Mouse (Mus musculus) stomach, postnatal 0 days (tissue): ENCODE data around the gene Gsn.

Experiments used
- CTCF ChIP-seq: IDR thresholded peaks from 2 replicates; pipeline ENCODE4 v1.5.1; 2016; ENCODE audit warnings: antibody characterized with exemption, low read depth, mild to moderate bottlenecking, moderate library complexity
- EP300 ChIP-seq: optimal IDR thresholded peaks from 2 replicates; pipeline ENCODE3; 2016; ENCODE audit warnings: antibody characterized with exemption

- TF ChIP-seq CTCF (no peak), EP300 (no peak)
Observed at GRCm38 (mm10) chr2:35328064-35328792, 72.0 kb downstream of the Gsn start.
